Mouse (Mus musculus): ENCODE results near the gene Myo9b.

The Myo9b gene

GRCm38 (mm10) chr8:71368366-71368765 is 95.9 kb downstream of the Myo9b start:
- no peak for DNase-seq

GRCm38 (mm10) chr8:71369040-71369718 is 96.7 kb downstream of the Myo9b start:
- no peak for DNase-seq

GRCm38 (mm10) chr8:71370711-71371235 is 98.3 kb downstream of the Myo9b start:
- peak; percentile 37 for DNase-seq

GRCm38 (mm10) chr8:71371236-71371848 is 98.8 kb downstream of the Myo9b start, which contains the start of gene Ocel1:
Gene Ocel1 (plus strand): TSS chr8:71371298.
- peak; percentile 99 for DNase-seq

DNA sequence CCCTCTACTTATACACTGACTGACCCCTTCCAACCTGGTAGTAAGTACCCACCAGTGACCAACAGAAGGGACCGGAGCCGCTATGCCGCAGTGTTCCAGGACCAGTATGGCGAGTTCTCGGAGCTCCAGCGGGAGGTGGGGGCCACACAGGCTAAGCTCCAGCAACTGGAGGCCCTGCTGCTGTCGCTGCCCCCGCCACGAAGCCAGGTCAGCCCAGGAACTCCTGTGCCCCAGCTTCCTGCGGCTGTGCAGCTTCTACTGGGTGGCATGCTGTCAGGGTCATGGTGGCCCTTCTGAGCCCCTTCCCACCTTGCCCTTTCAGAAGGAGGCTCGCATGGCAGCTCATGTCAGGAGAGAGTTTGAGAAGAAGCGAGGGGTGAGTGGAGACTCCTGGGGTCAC is 99.9 kb downstream of the Myo9b start:
- peak; percentile 32 for DNase-seq

GRCm38 (mm10) chr8:71373000-71373399 is 100.5 kb downstream of the Myo9b start:
- peak; percentile 20 for DNase-seq

- DNase-seq = peak; percentile 69
These were observed 102.2 kb downstream of the Myo9b start for GRCm38 (mm10) chr8:71374616-71375206.

GRCm38 (mm10) chr8:71375581-71376422 is 103.3 kb downstream of the Myo9b start:
- DNase-seq = peak; percentile 96

DNA sequence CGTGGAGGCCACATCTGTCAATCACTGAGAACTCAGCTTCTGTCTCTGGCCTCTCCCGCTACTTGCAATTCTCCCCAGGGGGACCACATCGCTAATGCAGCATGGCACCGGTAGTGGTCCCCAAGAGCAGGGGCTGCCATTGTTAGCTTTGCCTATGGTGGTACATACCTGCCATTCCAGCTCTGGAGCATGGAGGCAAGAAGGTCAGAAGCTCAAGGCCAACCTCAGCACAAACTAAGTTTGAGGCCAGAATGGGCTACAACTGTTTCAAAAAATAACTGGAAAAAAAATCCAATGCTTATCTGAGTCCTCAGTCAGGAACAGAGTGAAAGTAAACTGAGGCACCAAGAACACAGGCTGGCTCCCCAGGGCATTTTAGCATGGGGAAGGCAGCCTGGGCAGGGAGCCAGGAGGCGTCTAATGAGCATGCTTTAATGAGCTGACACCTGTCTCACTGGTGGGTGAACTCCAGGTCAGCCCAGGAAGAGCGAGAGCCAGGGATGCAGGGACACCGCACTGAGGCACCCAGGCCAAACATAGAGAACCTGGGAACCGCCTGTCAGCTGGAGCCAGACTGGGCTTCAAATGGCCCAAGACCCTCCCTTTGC is 104.0 kb downstream of the Myo9b start:
- peak; percentile 56 for DNase-seq

GRCm38 (mm10) chr8:71379008-71379407 is 106.5 kb downstream of the Myo9b start:
- DNase-seq = no peak

DNA sequence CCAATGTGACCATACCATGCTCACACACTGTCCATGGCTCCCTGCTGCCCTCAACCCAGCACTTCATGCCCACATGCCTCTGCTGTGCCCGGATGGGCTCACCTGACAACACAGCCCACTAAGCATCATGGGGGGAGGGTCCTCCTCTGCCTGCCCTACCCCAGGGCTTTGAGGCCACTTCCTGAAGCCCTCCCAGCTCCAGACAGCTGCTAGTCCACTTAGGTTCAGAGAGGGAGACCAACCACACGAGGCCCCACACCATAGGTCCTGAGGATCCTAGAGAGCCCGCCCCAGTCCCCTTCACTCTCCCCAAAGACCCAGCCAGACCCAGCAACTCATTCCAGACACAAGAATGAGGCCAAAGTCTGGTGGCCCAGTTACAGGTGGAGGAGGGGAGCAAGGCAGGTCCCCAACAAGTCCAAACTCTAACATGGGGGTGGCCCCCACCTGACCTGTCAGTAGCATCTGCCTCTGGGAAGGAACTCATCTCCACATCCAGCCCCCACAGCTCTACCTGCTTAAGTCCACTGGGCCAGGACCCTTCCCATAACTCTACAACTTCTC is 107.1 kb downstream of the Myo9b start:
- DNase-seq = peak; percentile 74

GRCm38 (mm10) chr8:71380178-71381171 is 108.0 kb downstream of the Myo9b start:
- DNase-seq = peak; percentile 50

GRCm38 (mm10) chr8:71381421-71381970 is 109.0 kb downstream of the Myo9b start, which contains the start of gene Nr2f6:
Gene Nr2f6 (minus strand): TSS chr8:71381960.
- peak; percentile 75 for DNase-seq

- peak; percentile 95 for DNase-seq
These were observed 109.8 kb downstream of the Myo9b start for GRCm38 (mm10) chr8:71381971-71382961.

DNA sequence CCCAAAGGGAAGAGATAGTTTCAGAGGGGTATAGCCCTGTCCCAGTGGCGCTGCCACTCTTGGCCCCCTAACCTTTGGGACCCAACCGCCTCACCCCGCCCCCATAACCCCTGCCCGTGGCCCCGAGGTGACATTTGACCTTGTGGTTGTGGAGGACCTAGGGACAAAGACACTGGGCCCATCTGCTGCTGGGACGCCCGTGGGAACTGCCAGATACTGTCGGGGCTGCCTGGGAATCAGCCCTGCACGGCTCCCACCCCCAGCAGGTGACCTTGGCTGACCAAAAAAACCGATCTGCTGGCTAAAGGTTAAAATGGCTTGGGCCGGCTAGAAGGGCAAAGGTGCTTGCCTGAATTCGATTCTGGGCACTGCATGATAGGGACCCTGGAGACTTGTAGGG is 110.9 kb downstream of the Myo9b start:
- peak; percentile 69 for DNase-seq

DNA sequence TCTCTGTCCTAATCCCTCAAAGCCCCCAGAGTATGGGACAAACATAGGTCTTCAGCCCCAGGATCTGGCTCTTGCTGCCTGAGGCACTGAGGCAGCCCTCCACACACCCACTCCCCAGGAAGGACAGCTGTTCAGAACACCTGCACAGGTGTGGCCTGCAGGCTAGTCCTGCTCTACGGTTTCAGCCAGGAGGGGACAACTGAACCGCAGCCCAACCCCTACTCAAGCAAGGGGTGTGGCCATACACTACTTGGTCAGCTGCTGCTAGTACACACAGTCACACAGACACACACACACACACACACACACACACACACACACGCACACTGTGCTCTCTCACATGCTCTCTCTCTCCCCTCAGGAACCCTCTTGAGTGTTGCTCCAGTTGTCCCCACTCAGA is 111.3 kb downstream of the Myo9b start:
- DNase-seq = no peak

DNA sequence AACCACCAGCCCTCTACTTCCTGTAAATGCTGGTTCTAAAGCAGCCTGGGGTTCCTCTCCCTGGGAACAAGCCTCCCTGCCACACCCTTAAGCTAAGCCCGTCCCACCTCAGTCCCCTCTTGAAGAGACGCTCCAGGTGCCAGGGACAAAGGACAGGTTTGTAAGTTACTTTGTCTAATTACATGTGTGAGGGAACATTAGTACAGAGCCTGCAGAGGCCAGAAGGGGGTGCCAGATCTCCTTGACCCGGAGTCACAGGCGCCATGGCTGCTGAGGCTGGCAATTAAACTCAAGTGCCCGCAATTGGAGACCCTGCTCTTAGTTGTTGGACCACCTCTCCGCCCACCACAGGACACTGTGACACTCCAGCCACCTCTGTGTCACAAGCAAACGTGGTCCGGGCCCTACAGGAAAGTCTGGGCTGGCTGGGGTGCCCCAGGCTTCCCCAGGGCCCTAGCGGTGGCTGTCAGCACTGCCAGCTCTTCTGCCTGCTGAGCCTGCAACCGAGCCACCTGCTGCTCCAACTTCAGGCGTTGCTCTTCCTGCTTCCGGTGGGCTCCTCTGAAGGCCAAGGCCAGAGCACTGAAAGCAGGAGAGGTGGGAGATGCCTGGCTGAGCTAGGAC is 112.8 kb downstream of the Myo9b start:
- no peak for DNase-seq

- DNase-seq = no peak
These were observed 115.8 kb downstream of the Myo9b start for GRCm38 (mm10) chr8:71388267-71388666.

- peak; percentile 1 for DNase-seq
These were observed 119.2 kb downstream of the Myo9b start for GRCm38 (mm10) chr8:71391696-71392095.
